ENCODE assay signal across 23 mouse cellular contexts in the genomic region with DNA sequence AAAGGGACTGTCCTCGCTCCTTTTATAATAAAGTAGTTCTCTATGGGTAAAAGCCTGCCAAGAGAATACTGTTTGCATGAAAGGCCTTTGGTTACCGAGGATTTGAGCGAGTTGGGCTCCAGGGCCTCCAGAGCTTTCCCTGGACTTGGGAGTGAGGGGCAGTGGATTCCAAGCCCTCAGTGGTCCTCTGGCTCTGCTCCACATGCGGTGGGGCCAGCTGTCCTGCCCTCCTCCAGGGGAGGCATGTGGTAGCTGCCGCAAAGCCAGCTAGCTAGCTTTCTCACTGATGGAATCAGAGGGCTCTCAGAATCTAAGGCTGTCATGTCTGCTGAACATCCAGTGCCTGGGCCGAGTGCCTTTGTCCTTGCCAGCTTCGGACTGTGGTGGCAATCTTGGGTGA. TPM values are rescaled to one million over a fixed set of nuclear protein-coding genes. Genes with fewer than 3 reads are reported as not detected.
A peak's percentile ranks its signal among the peaks of the same experiment; 100 is the strongest.
DNase-seq lines count a peak whose midpoint lies in the region; ATAC-seq and TF ChIP-seq lines count a peak whose summit lies in the region.
"Had no signal": no experiment of that assay in that cellular context is flagged by ENCODE, and none has a peak within 500 bp of the region (broad histone marks: within the 10 kb centered on the region; RNA-seq: fewer than 3 reads in every experiment).

No protein-coding gene starts in this region.

- intact Hi-C loops in heart, adult 2 months (cut with DNase I), result no loop called here

- H3K4me1 ChIP-seq in cerebellum, adult 2 months (ENCODE audit: control insufficient read depth, insufficient read depth, low read length), result peaks cover 4% of the 10 kb centered on the region
- H3K4me1 ChIP-seq in heart, embryonic 13.5 days, result peaks cover 21% of the 10 kb centered on the region
- H3K4me1 ChIP-seq in heart, adult 2 months (ENCODE audit: control insufficient read depth, insufficient read depth, low read length), result no peaks in the 10 kb centered on the region; the same call in 1 of the 2 replicates
- H3K4me1 ChIP-seq in cortical plate, adult 2 months (ENCODE audit: control insufficient read depth, insufficient read depth, low read length), result peaks cover 7% of the 10 kb centered on the region
- H3K4me1 ChIP-seq: forebrain, embryonic 15.5 days; heart, embryonic 15.5 days had no signal

- H3K9ac ChIP-seq in heart, embryonic 13.5 days, result 0 out of 2 replicates have a peak overlapping the region, but pooled peaks have one; percentile 8
- no peak overlapping the region for H3K9ac ChIP-seq in heart, adult 2 months (ENCODE audit: low read depth, low read length)
- H3K9ac ChIP-seq: forebrain, embryonic 15.5 days; heart, embryonic 15.5 days had no signal

- no peak for TF ChIP-seq CTCF in cerebellum, adult 2 months (IDR thresholded peaks at IDR 0.05; ENCODE audit: borderline replicate concordance, insufficient read depth, low read depth, low read length)
- TF ChIP-seq CTCF in heart, adult 2 months (IDR thresholded peaks at IDR 0.05), result no peak
- no peak for TF ChIP-seq CTCF in layer of hippocampus, adult 2 months (conservative IDR thresholded peaks at IDR 0.05)
- no peak for TF ChIP-seq CTCF in cortical plate, adult 2 months (IDR thresholded peaks at IDR 0.05; ENCODE audit: extremely low read depth, insufficient read depth, low read length)

- no peak overlapping the region for H3K4me3 ChIP-seq in cerebellum, adult 2 months (replicated peaks; ENCODE audit: insufficient read depth, low read depth, low read length)
- H3K4me3 ChIP-seq in heart, embryonic 13.5 days, result no peak overlapping the region
- no peak overlapping the region for H3K4me3 ChIP-seq in heart, adult 2 months
- H3K4me3 ChIP-seq in layer of hippocampus, adult 2 months, result no peak overlapping the region
- no peak overlapping the region for H3K4me3 ChIP-seq in cortical plate, adult 2 months (ENCODE audit: insufficient read depth, low read length)
- H3K4me3 ChIP-seq: embryonic facial prominence, embryonic 10.5 days; forebrain, embryonic 15.5 days; heart, embryonic 10.5 days; heart, embryonic 15.5 days had no signal

- H3K27ac ChIP-seq in cerebellum, adult 2 months (ENCODE audit: insufficient read depth, low read length), result no peak overlapping the region
- H3K27ac ChIP-seq in heart, embryonic 13.5 days (replicated peaks), result no peak overlapping the region
- no peak overlapping the region for H3K27ac ChIP-seq in heart, adult 2 months
- peak overlapping the region; percentile 69 for H3K27ac ChIP-seq in layer of hippocampus, adult 2 months
- H3K27ac ChIP-seq in cortical plate, adult 2 months (ENCODE audit: insufficient read depth, low read length), result peak overlapping the region; percentile 65
- H3K27ac ChIP-seq: embryonic facial prominence, embryonic 10.5 days; forebrain, embryonic 15.5 days; heart, embryonic 10.5 days; heart, embryonic 15.5 days had no signal

- 0 out of 2 replicates have a peak, but pooled peaks cover 3% of the 10 kb centered on the region for H3K36me3 ChIP-seq in heart, embryonic 13.5 days
- H3K36me3 ChIP-seq in heart, adult 2 months (ENCODE audit: control insufficient read depth, insufficient read depth, low read length), result no peaks in the 10 kb centered on the region
- H3K36me3 ChIP-seq: forebrain, embryonic 15.5 days; heart, embryonic 15.5 days had no signal

- TF ChIP-seq POLR2A in cerebellum, adult 2 months (IDR thresholded peaks at IDR 0.05; ENCODE audit: borderline replicate concordance, insufficient read depth, low read length), result no peak
- no peak for TF ChIP-seq POLR2A in heart, adult 2 months (IDR thresholded peaks at IDR 0.05; ENCODE audit: insufficient read depth, low read depth, low read length)
- TF ChIP-seq POLR2A in cortical plate, adult 2 months (IDR thresholded peaks at IDR 0.05; ENCODE audit: extremely low read depth, insufficient read depth, low read length), result no peak

- no peak for TF ChIP-seq EP300 in heart, adult 2 months (IDR thresholded peaks at IDR 0.05; ENCODE audit: insufficient read depth, low read depth, low read length)

- WGBS in cerebellum, adult 2 months, result 41% methylated on average over 7 of the region's 7 CpGs
- 76% methylated on average over 7 of the region's 7 CpGs for WGBS in heart, embryonic 13.5 days
- 81% methylated on average over 7 of the region's 7 CpGs for WGBS in heart, adult 2 months

- no peaks in the 10 kb centered on the region for H3K79me2 ChIP-seq in heart, adult 2 months (replicated peaks; ENCODE audit: control insufficient read depth, insufficient read depth, low read length)

- H3K9me3 ChIP-seq in heart, embryonic 13.5 days, result no peaks in the 10 kb centered on the region
- H3K9me3 ChIP-seq: embryonic facial prominence, embryonic 10.5 days; forebrain, embryonic 15.5 days; G1E; heart, embryonic 10.5 days; heart, embryonic 15.5 days had no signal

- no peak overlapping the region for H3K4me2 ChIP-seq in heart, embryonic 13.5 days
- H3K4me2 ChIP-seq: forebrain, embryonic 15.5 days; heart, embryonic 15.5 days had no signal

- ATAC-seq in cerebellum, adult (ENCODE audit: insufficient number of reproducible peaks, low FRiP score, low TSS enrichment), result 0 out of 2 replicates have a peak, but pooled peaks have one; percentile 29
- ATAC-seq in heart, embryonic 13.5 days (ENCODE audit: extremely low read depth, insufficient number of reproducible peaks, low FRiP score, low TSS enrichment), result no peak
- ATAC-seq: CD4-positive, CD25-positive, alpha-beta regulatory T cell, adult 4 months; forebrain, embryonic 15.5 days; intestine, embryonic 16.5 days had no signal

- no peak for DNase-seq in cerebellum, adult 2 months
- no peak for DNase-seq in heart, adult 2 months
- no peak for DNase-seq in layer of hippocampus, adult 2 months (ENCODE audit: low spot score in 2 of 2)
- no peak for DNase-seq in layer of hippocampus, adult 18-20 months (ENCODE audit: low spot score in 2 of 2)
- DNase-seq: adrenal gland, adult 8-10 months; adrenal gland, postnatal 36 days; B cell, adult 2 months; cerebellum, adult 11-12 months; cerebellum, postnatal 36 days; gastrocnemius, postnatal 36 days; heart, adult 11 months; heart, postnatal 14 days; kidney, adult 2 months had no signal

- H3K27me3 ChIP-seq in cerebellum, adult 2 months (ENCODE audit: control insufficient read depth, insufficient read depth, low read length), result no peaks in the 10 kb centered on the region
- H3K27me3 ChIP-seq in heart, embryonic 13.5 days (replicated peaks), result no peaks in the 10 kb centered on the region
- H3K27me3 ChIP-seq in heart, adult 2 months (ENCODE audit: control insufficient read depth, insufficient read depth, low read length), result no peaks in the 10 kb centered on the region
- H3K27me3 ChIP-seq: forebrain, embryonic 15.5 days; heart, embryonic 15.5 days had no signal

RNA-seq across cellular contexts. Expression of gene Bpgm, which starts 26.3 kb away (rescaled TPM):
- polyA plus RNA-seq in cerebellum, adult 2 months (2012; rRNA removed), result 101 and 117 TPM in 2 replicates
- polyA plus RNA-seq in heart, embryonic 13.5 days (2015; fragmentation: Nextera tagmentation; extraction: Ambion mirVana), result 69.1 and 111 TPM in 2 replicates
- total RNA-seq in heart, adult 2 months (2021), result 100 to 1,000 TPM in 1 of 2 experiments, 10 to 100 TPM in 1; 38.6 to 148 TPM
- polyA plus RNA-seq in heart, adult 2 months (2012; rRNA removed), result 19.9 and 72.4 TPM in 2 replicates
- total RNA-seq in layer of hippocampus, adult 2 months (2021), result 10 to 100 TPM; 69.8 to 70.9 TPM
- total RNA-seq in layer of hippocampus, adult 18-20 months (2021), result 10 to 100 TPM; 65.1 to 66.7 TPM
- polyA plus RNA-seq in cortical plate, adult 2 months (2012; rRNA removed), result 91.0 and 91.1 TPM in 2 replicates

Comparison
In these comparisons a context has a peak if more than half of its experiments do, and no peak if none do; other contexts are left out.
1. H3K27ac ChIP-seq: peak in layer of hippocampus, adult 2 months (single experiment) and cortical plate, adult 2 months (single experiment); none in cerebellum, adult 2 months (single experiment), heart, embryonic 13.5 days (single experiment) and heart, adult 2 months (single experiment).